Mouse (Mus musculus) limb, embryonic 14.5 days (tissue): ENCODE measurements around the gene Ankrd13a. TPM values are rescaled to one million over a fixed set of nuclear protein-coding genes. Genes with fewer than 3 reads are reported as not detected.

Experiments
- ATAC-seq: fragments of 200-750 bp; cut with Nextera tagmentation; 2 replicates; pipeline ENCODE4 v1.8.0; 2017; ENCODE audit warnings: low read depth, moderate number of reproducible peaks, moderate TSS enrichment; ENCODE audit not compliant: low FRiP score
- DNase-seq: peaks from one replicate; pipeline ENCODE4 v3.0.0-alpha.2; 2015; ENCODE audit warnings: low spot score
- H3K27ac ChIP-seq: fragments of 300-500 bp; sonication (generic); replicated peaks from 2 replicates; pipeline ENCODE4 v1.5.1; 2014; ENCODE audit warnings: low read depth, mild to moderate bottlenecking, low read length, moderate library complexity, mixed read lengths
- H3K27me3 ChIP-seq: fragments of 300-500 bp; sonication (generic); 2 replicates; pipeline ENCODE4 v1.6.1; 2014; ENCODE audit warnings: low read length, mixed read lengths; ENCODE audit not compliant: control insufficient read depth, insufficient read depth
- H3K36me3 ChIP-seq: fragments of 300-500 bp; sonication (generic); 2 replicates; pipeline ENCODE4 v1.6.1; 2014; ENCODE audit warnings: mild to moderate bottlenecking, low read length, moderate library complexity, mixed read lengths; ENCODE audit not compliant: control insufficient read depth, insufficient read depth
- H3K4me1 ChIP-seq: fragments of 300-500 bp; sonication (generic); 2 replicates; pipeline ENCODE4 v1.6.1; 2014; ENCODE audit warnings: antibody characterized with exemption, low read length, mixed read lengths; ENCODE audit not compliant: control insufficient read depth, insufficient read depth
- H3K4me2 ChIP-seq: fragments of 300-500 bp; sonication (generic); replicated peaks from 2 replicates; pipeline ENCODE4 v1.6.1; 2014; ENCODE audit warnings: low read depth, mild to moderate bottlenecking, low read length, moderate library complexity; ENCODE audit not compliant: severe bottlenecking
- H3K4me3 ChIP-seq: fragments of 300-500 bp; sonication (generic); replicated peaks from 2 replicates; pipeline ENCODE4 v1.5.1; 2014; ENCODE audit warnings: low read length
- H3K9ac ChIP-seq: fragments of 300-500 bp; sonication (generic); 2 replicates; pipeline ENCODE4 v1.6.1; 2014; ENCODE audit warnings: mild to moderate bottlenecking, low read depth, low read length, moderate library complexity; ENCODE audit not compliant: severe bottlenecking
- H3K9me3 ChIP-seq: fragments of 300-500 bp; sonication (generic); 2 replicates; pipeline ENCODE4 v1.6.1; 2016; ENCODE audit warnings: low read length; ENCODE audit not compliant: control insufficient read depth
- POLR2A ChIP-seq: fragments of 200-500 bp; IDR thresholded peaks from 2 replicates; pipeline ENCODE4 v1.8.0; 2012; ENCODE audit warnings: inconsistent platforms, mild to moderate bottlenecking, moderate library complexity, borderline replicate concordance; ENCODE audit not compliant: insufficient read depth, insufficient read length; ENCODE audit errors: extremely low read depth
- WGBS: fragments of 180-500 bp; shearing (Covaris S2); extraction: QIAGEN DNeasy Blood & Tissue Kit; methylation state at CpG from one replicate; pipeline ENCODE4 v1.1.7; 2014; 5-methylcytosine and 5-hydroxymethylcytosine counted together
- polyA plus RNA-seq, 2 experiments: library from polyadenylated mRNA; depleted of rRNA in 1 of 2; stranded (reverse) in 1 of 2; unstranded in 1 of 2; fragments of >200 nt; fragmentation: Nextera tagmentation in 1 of 2; extraction: Ambion mirVana in 1 of 2; gene quantifications; 2 replicates each; pipeline versions ENCODE4 v1.2.1 to v1.2.3; 2012 to 2014

Gene Ankrd13a
- polyA plus RNA-seq, 2 experiments, result 51.6 to 67.6 TPM

DNA sequence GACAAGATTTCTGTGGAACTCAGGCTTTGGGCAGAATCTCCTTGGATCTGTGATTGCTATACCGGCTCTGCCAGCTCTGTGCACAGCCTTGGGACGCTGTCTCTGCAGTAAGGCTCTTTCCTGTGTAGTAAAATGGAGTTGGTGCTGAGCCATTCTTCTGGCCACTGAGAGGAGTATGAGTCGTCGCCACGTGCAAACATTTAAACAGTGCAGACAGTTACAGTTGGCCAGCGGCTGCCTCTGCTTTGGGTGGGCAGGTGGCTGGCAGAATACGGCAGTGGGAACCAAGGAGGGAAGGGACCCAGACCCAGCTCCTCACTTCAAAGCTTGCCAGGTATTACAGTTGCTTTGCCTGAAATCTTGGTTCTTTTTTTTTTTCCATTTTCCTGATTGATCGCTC, 22.8 kb downstream of the Ankrd13a start:
- peaks cover 74% of the 10 kb centered on the region for H3K36me3 ChIP-seq
- no peak overlapping the region for H3K4me2 ChIP-seq

GRCm38 (mm10) chr5:114799848-114800247, 25.4 kb downstream of the Ankrd13a start:
- H3K36me3 ChIP-seq, result peaks cover 65% of the 10 kb centered on the region
- no peak overlapping the region for H3K4me2 ChIP-seq
- no peak for DNase-seq
- no peak overlapping the region for H3K9ac ChIP-seq
- no peak overlapping the region for H3K27ac ChIP-seq
- no peak for ATAC-seq
- no peak for TF ChIP-seq POLR2A
- 89% methylated on average over 11 of the region's 11 CpGs for WGBS
- H3K4me1 ChIP-seq, result peaks cover 5% of the 10 kb centered on the region; the same call in 1 of the 2 replicates
- no peaks in the 10 kb centered on the region for H3K9me3 ChIP-seq
- no peaks in the 10 kb centered on the region for H3K27me3 ChIP-seq
- H3K4me3 ChIP-seq, result no peak overlapping the region

More for the DNA sequence above, 22.8 kb downstream of the Ankrd13a start:
- Histone ChIP-seq H3K4me3 (no peak overlapping the region), H3K27me3 (no peaks in the 10 kb centered on the region), H3K27ac (no peak overlapping the region), H3K4me1 (peaks cover 5% of the 10 kb centered on the region; the same call in 1 of the 2 replicates), H3K9ac (no peak overlapping the region), H3K9me3 (no peaks in the 10 kb centered on the region)
- DNase-seq, result no peak
- no peak for ATAC-seq
- no peak for TF ChIP-seq POLR2A
- 83% methylated on average over 8 of the region's 8 CpGs for WGBS

GRCm38 (mm10) chr5:114801049-114801448, 26.6 kb downstream of the Ankrd13a start:
- Histone ChIP-seq H3K27me3 (no peaks in the 10 kb centered on the region), H3K36me3 (peaks cover 63% of the 10 kb centered on the region), H3K4me3 (no peak overlapping the region), H3K27ac (no peak overlapping the region), H3K4me2 (no peak overlapping the region), H3K9me3 (no peaks in the 10 kb centered on the region), H3K4me1 (peaks cover 5% of the 10 kb centered on the region; the same call in 1 of the 2 replicates), H3K9ac (no peak overlapping the region)
- DNase-seq, result no peak
- no peak for TF ChIP-seq POLR2A
- 14% methylated on average over 8 of the region's 8 CpGs for WGBS
- no peak for ATAC-seq

- ATAC-seq, result no peak
- H3K36me3 ChIP-seq, result peaks cover 69% of the 10 kb centered on the region
Observed at GRCm38 (mm10) chr5:114801841-114802240, 27.4 kb downstream of the Ankrd13a start.

DNA sequence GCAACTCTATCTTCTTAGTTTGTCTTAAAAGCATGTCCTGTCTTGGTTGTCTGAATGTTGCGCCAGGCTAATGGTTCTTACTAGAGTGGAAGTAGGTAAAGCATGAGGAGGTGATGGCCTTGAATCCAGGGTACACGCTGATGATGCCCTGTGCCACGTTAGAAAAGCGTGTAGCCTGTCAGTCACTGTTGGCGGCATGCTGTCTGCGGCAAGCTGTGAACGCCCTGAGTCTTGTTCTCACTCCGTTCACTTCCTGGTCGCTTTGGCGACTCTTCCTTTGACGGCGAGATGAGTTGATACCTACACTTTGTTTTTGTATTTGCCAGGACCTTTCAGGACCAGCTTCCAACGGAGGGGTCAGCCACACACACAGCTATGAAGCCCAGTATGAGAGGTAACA, 28.8 kb downstream of the Ankrd13a start:
- no peaks in the 10 kb centered on the region for H3K27me3 ChIP-seq
- peaks cover 17% of the 10 kb centered on the region for H3K4me1 ChIP-seq
- DNase-seq, result no peak
- no peaks in the 10 kb centered on the region for H3K9me3 ChIP-seq
- WGBS, result 91% methylated on average over 13 of the region's 13 CpGs
- H3K4me3 ChIP-seq, result no peak overlapping the region
- no peak overlapping the region for H3K27ac ChIP-seq
- H3K4me2 ChIP-seq, result no peak overlapping the region
- TF ChIP-seq POLR2A, result no peak
- peaks cover 61% of the 10 kb centered on the region for H3K36me3 ChIP-seq
- H3K9ac ChIP-seq, result no peak overlapping the region
- ATAC-seq, result no peak

More at GRCm38 (mm10) chr5:114801841-114802240, 27.4 kb downstream of the Ankrd13a start:
- Histone ChIP-seq H3K9ac (no peak overlapping the region), H3K27me3 (no peaks in the 10 kb centered on the region), H3K4me2 (no peak overlapping the region), H3K27ac (no peak overlapping the region), H3K9me3 (no peaks in the 10 kb centered on the region), H3K4me1 (peaks cover 6% of the 10 kb centered on the region; the same call in 1 of the 2 replicates), H3K4me3 (no peak overlapping the region)
- 92% methylated on average over 6 of the region's 6 CpGs for WGBS
- DNase-seq, result no peak
- TF ChIP-seq POLR2A, result no peak

GRCm38 (mm10) chr5:114804335-114804734, 29.9 kb downstream of the Ankrd13a start:
- H3K4me1 ChIP-seq, result peaks cover 17% of the 10 kb centered on the region
- 91% methylated on average over 11 of the region's 13 CpGs for WGBS
- no peak overlapping the region for H3K4me3 ChIP-seq
- H3K9me3 ChIP-seq, result no peaks in the 10 kb centered on the region
- DNase-seq (no peak), ATAC-seq (no peak)
- no peak overlapping the region for H3K4me2 ChIP-seq
- peaks cover 62% of the 10 kb centered on the region for H3K36me3 ChIP-seq
- no peaks in the 10 kb centered on the region for H3K27me3 ChIP-seq
- no peak overlapping the region for H3K9ac ChIP-seq
- no peak for TF ChIP-seq POLR2A
- H3K27ac ChIP-seq, result no peak overlapping the region
